Mouse (Mus musculus): Measurements from ENCODE around the gene Hist1h1d. TPM values are rescaled to one million over a fixed set of nuclear protein-coding genes. Genes with fewer than 3 reads are reported as not detected.
"Not testable (repeated sequence)": the region's sequence is repeated elsewhere in the genome, so short reads cannot be mapped to it uniquely, and the experiment has no call there.

The Hist1h1d gene
- polyA plus RNA-seq, 1 experiment from 2014 or later: 0.51 TPM

GRCm38 (mm10) chr13:23573898-23574524 is 20.9 kb downstream of the Hist1h1d start, which contains the start of the genes Hist1h2bf and Hist1h2ad:
Gene Hist1h2bf, minus strand, starts transcription at chr13:23574196.
Gene Hist1h2ad, plus strand, starts transcription at chr13:23574381.
- not testable (repeated sequence) for H3K9me3 ChIP-seq (ENCODE audit: low read length); H3K36me3 ChIP-seq (replicated peaks; ENCODE audit: insufficient read depth, low read length); H3K27me3 ChIP-seq (ENCODE audit: insufficient read depth, low read length)
- H3K4me2 ChIP-seq (ENCODE audit: low read depth, low read length): peak within 1 kb of the TSS; percentile 69
- H3K27ac ChIP-seq (ENCODE audit: low read depth): peak within 1 kb of the TSS; percentile 98
- peak within 1 kb of the TSS; percentile 82 for H3K9ac ChIP-seq (replicated peaks)
- peak; percentile 80 for ATAC-seq
- H3K4me3 ChIP-seq (ENCODE audit: low read depth, low read length): peak within 1 kb of the TSS; percentile 53
- peaks cover 10% of the 10 kb centered on the region for H3K4me1 ChIP-seq (ENCODE audit: insufficient read depth)
- peak; percentile 90 for TF ChIP-seq EP300 (IDR thresholded peaks at IDR 0.05; ENCODE audit: low read depth)
- WGBS (ENCODE audit: insufficient replicate concordance): 0% methylated on average over 22 of the region's 42 CpGs
- DNase-seq: peak; percentile 89

GRCm38 (mm10) chr13:23574546-23575170 is 21.6 kb downstream of the Hist1h1d start:
- not testable (repeated sequence) for ATAC-seq

GRCm38 (mm10) chr13:23575271-23575851 is 22.3 kb downstream of the Hist1h1d start, which contains the start of gene Hist1h3d:
Gene Hist1h3d, plus strand, starts transcription at chr13:23575763.
- WGBS (ENCODE audit: insufficient replicate concordance): 4% methylated on average over 18 of the region's 18 CpGs
- TF ChIP-seq CTCF (IDR thresholded peaks at IDR 0.05; ENCODE audit: low read depth) (no peak), EP300 (IDR thresholded peaks at IDR 0.05; ENCODE audit: low read depth) (peak; percentile 7; the same call in 1 of the 2 replicates)
- peak within 1 kb of the TSS; percentile 53 for H3K4me3 ChIP-seq (ENCODE audit: low read depth, low read length)
- peak within 1 kb of the TSS; percentile 71 for H3K4me2 ChIP-seq (ENCODE audit: low read depth, low read length)
- no peaks in the 10 kb centered on the region for H3K36me3 ChIP-seq (replicated peaks; ENCODE audit: insufficient read depth, low read length)
- peak within 1 kb of the TSS; percentile 82 for H3K9ac ChIP-seq (replicated peaks)
- H3K9me3 ChIP-seq (ENCODE audit: low read length): no peaks in the 10 kb centered on the region
- ATAC-seq (peak; percentile 20), DNase-seq (peak; percentile 66)
- H3K27me3 ChIP-seq (ENCODE audit: insufficient read depth, low read length): no peaks in the 10 kb centered on the region
- peak within 1 kb of the TSS; percentile 88 for H3K27ac ChIP-seq (ENCODE audit: low read depth)
- peaks cover 10% of the 10 kb centered on the region for H3K4me1 ChIP-seq (ENCODE audit: insufficient read depth)

More at GRCm38 (mm10) chr13:23574546-23575170, 21.6 kb downstream of the Hist1h1d start:
- H3K4me3 ChIP-seq (ENCODE audit: low read depth, low read length): peak overlapping the region; percentile 53
- H3K9me3 ChIP-seq (ENCODE audit: low read length); H3K36me3 ChIP-seq (replicated peaks; ENCODE audit: insufficient read depth, low read length); DNase-seq; H3K27me3 ChIP-seq (ENCODE audit: insufficient read depth, low read length): not testable (repeated sequence)
- H3K4me2 ChIP-seq (ENCODE audit: low read depth, low read length): peak overlapping the region; percentile 67
- 2% methylated on average over 5 of the region's 39 CpGs for WGBS (ENCODE audit: insufficient replicate concordance)
- peak overlapping the region; percentile 57 for H3K9ac ChIP-seq (replicated peaks)
- peaks cover 10% of the 10 kb centered on the region for H3K4me1 ChIP-seq (ENCODE audit: insufficient read depth)
- H3K27ac ChIP-seq (ENCODE audit: low read depth): peak overlapping the region; percentile 88

- Histone ChIP-seq H3K4me3 (ENCODE audit: low read depth, low read length) (peak overlapping the region; percentile 53), H3K4me2 (ENCODE audit: low read depth, low read length) (peak overlapping the region; percentile 71), H3K4me1 (ENCODE audit: insufficient read depth) (peaks cover 14% of the 10 kb centered on the region), H3K9ac (replicated peaks) (peak overlapping the region; percentile 82), H3K27ac (ENCODE audit: low read depth) (peak overlapping the region; percentile 88)
- 0% methylated on average over 9 of the region's 40 CpGs for WGBS (ENCODE audit: insufficient replicate concordance)
- H3K36me3 ChIP-seq (replicated peaks; ENCODE audit: insufficient read depth, low read length); ATAC-seq; H3K27me3 ChIP-seq (ENCODE audit: insufficient read depth, low read length); H3K9me3 ChIP-seq (ENCODE audit: low read length): not testable (repeated sequence)
- peak; percentile 41 for DNase-seq
Observed at GRCm38 (mm10) chr13:23575864-23576313, 22.8 kb downstream of the Hist1h1d start.

GRCm38 (mm10) chr13:23576351-23576881 is 23.4 kb downstream of the Hist1h1d start:
- no peak for DNase-seq
- H3K4me3 ChIP-seq (ENCODE audit: low read depth, low read length): peak overlapping the region; percentile 53
- H3K27me3 ChIP-seq (ENCODE audit: insufficient read depth, low read length): no peaks in the 10 kb centered on the region
- 18% methylated on average over 7 of the region's 7 CpGs for WGBS (ENCODE audit: insufficient replicate concordance)
- H3K9ac ChIP-seq (replicated peaks): peak overlapping the region; percentile 82
- H3K4me1 ChIP-seq (ENCODE audit: insufficient read depth): peaks cover 14% of the 10 kb centered on the region
- H3K9me3 ChIP-seq (ENCODE audit: low read length): no peaks in the 10 kb centered on the region
- ATAC-seq: no peak
- H3K36me3 ChIP-seq (replicated peaks; ENCODE audit: insufficient read depth, low read length): no peaks in the 10 kb centered on the region
- no peak for TF ChIP-seq CTCF (IDR thresholded peaks at IDR 0.05; ENCODE audit: low read depth)
- no peak for TF ChIP-seq EP300 (IDR thresholded peaks at IDR 0.05; ENCODE audit: low read depth)
- peak overlapping the region; percentile 71 for H3K4me2 ChIP-seq (ENCODE audit: low read depth, low read length)
- peak overlapping the region; percentile 88 for H3K27ac ChIP-seq (ENCODE audit: low read depth)
